ENCODE assay signal across 9 mouse cellular contexts in the genomic region with DNA sequence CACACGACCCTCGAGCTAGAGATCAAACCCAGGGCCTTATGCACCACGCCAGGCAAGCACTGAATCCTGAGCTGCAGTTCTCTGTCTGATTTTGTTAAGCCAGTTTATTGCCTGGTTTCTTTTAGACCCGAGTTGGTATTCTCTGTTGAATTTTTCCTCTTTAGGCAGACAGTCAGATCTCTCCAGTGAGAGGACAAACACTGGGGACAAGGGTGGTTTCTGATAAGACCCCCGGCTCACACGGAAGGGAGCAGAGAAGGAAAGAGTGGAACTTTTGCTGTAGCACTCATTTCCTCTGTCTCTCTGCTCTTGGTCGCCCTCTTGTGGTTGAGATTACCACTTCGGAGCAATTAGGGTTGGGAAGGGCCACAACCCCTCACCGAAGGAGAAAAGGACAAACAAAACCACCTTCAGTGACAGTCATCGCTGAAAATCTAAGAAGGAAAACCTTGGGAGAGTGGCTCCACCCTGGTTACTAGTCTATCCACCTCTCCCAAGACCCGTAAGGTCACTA. TPM values are rescaled to one million over a fixed set of nuclear protein-coding genes. Genes with fewer than 3 reads are reported as not detected.
A peak's percentile ranks its signal among the peaks of the same experiment; 100 is the strongest.
DNase-seq lines count a peak whose midpoint lies in the region; ATAC-seq and TF ChIP-seq lines count a peak whose summit lies in the region.
"Had no signal": no experiment of that assay in that cellular context is flagged by ENCODE, and none has a peak within 500 bp of the region (broad histone marks: within the 10 kb centered on the region; RNA-seq: fewer than 3 reads in every experiment).

No protein-coding gene starts in this region.

- H3K27ac ChIP-seq in thymus, adult 2 months (ENCODE audit: control insufficient read depth, insufficient read depth, low read length): no peak overlapping the region
- no peak overlapping the region for H3K27ac ChIP-seq in embryonic fibroblast, embryonic 13.5 days (ENCODE audit: insufficient read depth, low read length)
- no peak overlapping the region for H3K27ac ChIP-seq in intestine, embryonic 15.5 days
- no peak overlapping the region for H3K27ac ChIP-seq in liver, embryonic 14.5 days
- H3K27ac ChIP-seq: hindbrain, embryonic 15.5 days had no signal

- H3K4me2 ChIP-seq in intestine, embryonic 15.5 days (replicated peaks): 0 out of 2 replicates have a peak overlapping the region, but pooled peaks have one; percentile 31
- H3K4me2 ChIP-seq in liver, embryonic 14.5 days (ENCODE audit: low read depth): no peak overlapping the region
- H3K4me2 ChIP-seq: hindbrain, embryonic 15.5 days had no signal

- no peaks in the 10 kb centered on the region for H3K4me1 ChIP-seq in thymus, adult 2 months (replicated peaks; ENCODE audit: control insufficient read depth, insufficient read depth, low read length)
- H3K4me1 ChIP-seq in embryonic fibroblast, embryonic 13.5 days (ENCODE audit: control insufficient read depth, insufficient read depth, low read length): no peaks in the 10 kb centered on the region
- no peaks in the 10 kb centered on the region for H3K4me1 ChIP-seq in intestine, embryonic 15.5 days (replicated peaks)
- no peaks in the 10 kb centered on the region for H3K4me1 ChIP-seq in liver, embryonic 14.5 days (replicated peaks; ENCODE audit: control insufficient read depth in 2 of 2, insufficient read depth in 2 of 2, low read length in 1 of 2)
- H3K4me1 ChIP-seq: hindbrain, embryonic 15.5 days had no signal

- no peak overlapping the region for H3K9ac ChIP-seq in intestine, embryonic 15.5 days
- no peak overlapping the region for H3K9ac ChIP-seq in liver, embryonic 14.5 days (replicated peaks)
- H3K9ac ChIP-seq: hindbrain, embryonic 15.5 days had no signal

- H3K36me3 ChIP-seq in thymus, adult 2 months (ENCODE audit: control insufficient read depth, insufficient read depth, low read length): no peaks in the 10 kb centered on the region
- H3K36me3 ChIP-seq in intestine, embryonic 15.5 days: no peaks in the 10 kb centered on the region
- no peaks in the 10 kb centered on the region for H3K36me3 ChIP-seq in liver, embryonic 14.5 days (replicated peaks; ENCODE audit: control insufficient read depth, insufficient read depth, low read depth)
- H3K36me3 ChIP-seq: hindbrain, embryonic 15.5 days had no signal

- peak; percentile 45; the same call in 1 of the 2 replicates for ATAC-seq in intestine, embryonic 15.5 days
- ATAC-seq in liver, embryonic 14.5 days (ENCODE audit: insufficient read depth): no peak
- ATAC-seq in erythroid progenitor cell, adult 5-6 weeks (replicated peaks; ENCODE audit: low FRiP score, poor library complexity, severe bottlenecking): no peak; the same call in 1 of the 2 replicates

- H3K9me3 ChIP-seq in intestine, embryonic 15.5 days: no peaks in the 10 kb centered on the region
- H3K9me3 ChIP-seq in liver, embryonic 14.5 days (ENCODE audit: control insufficient read depth, low read length): no peaks in the 10 kb centered on the region
- H3K9me3 ChIP-seq: hindbrain, embryonic 15.5 days had no signal

- no peaks in the 10 kb centered on the region for H3K27me3 ChIP-seq in thymus, adult 2 months (ENCODE audit: control insufficient read depth, insufficient read depth, low read length)
- H3K27me3 ChIP-seq in intestine, embryonic 15.5 days (replicated peaks): peaks cover 16% of the 10 kb centered on the region
- peaks cover 4% of the 10 kb centered on the region; the same call in 1 of the 2 replicates for H3K27me3 ChIP-seq in liver, embryonic 14.5 days (ENCODE audit: control insufficient read depth, insufficient read depth, low read length)

- DNase-seq in thymus, adult 2 months: peak; percentile 73
- no peak for DNase-seq in thymus, adult 18-20 months
- DNase-seq in adrenal gland, postnatal 10 days: peak; percentile 81
- no peak for DNase-seq in liver, embryonic 14.5 days (ENCODE audit: low read depth in 3 of 3, low spot score in 3 of 3)
- peak; percentile 87 for DNase-seq in retina, embryonic 14.5 days (ENCODE audit: low spot score)

- TF ChIP-seq POLR2A in thymus, adult 2 months (IDR thresholded peaks at IDR 0.05; ENCODE audit: control insufficient read depth, extremely low read depth, insufficient read depth, low read length, poor library complexity): no peak
- TF ChIP-seq POLR2A in embryonic fibroblast, embryonic 13.5 days (IDR thresholded peaks at IDR 0.05; ENCODE audit: low read depth, low read length): no peak

- WGBS in thymus, adult 2 months: 13% methylated on average over 11 of the region's 11 CpGs
- 7% methylated on average over 11 of the region's 11 CpGs for WGBS in intestine, embryonic 15.5 days
- 5% methylated on average over 11 of the region's 11 CpGs for WGBS in liver, embryonic 14.5 days (ENCODE audit: insufficient replicate concordance)

- no peak for TF ChIP-seq EP300 in liver, embryonic 14.5 days (IDR thresholded peaks at IDR 0.05; ENCODE audit: low read depth)

- TF ChIP-seq CTCF in thymus, adult 2 months (IDR thresholded peaks at IDR 0.05; ENCODE audit: borderline replicate concordance, control insufficient read depth, extremely low read depth, insufficient read depth, low read length, poor library complexity): no peak
- TF ChIP-seq CTCF in embryonic fibroblast, embryonic 13.5 days (IDR thresholded peaks at IDR 0.05; ENCODE audit: borderline replicate concordance, insufficient read depth, low read length): peak; percentile 35; the same call in 1 of the 2 replicates
- peak; percentile 87 for TF ChIP-seq CTCF in liver, embryonic 14.5 days (IDR thresholded peaks at IDR 0.05; ENCODE audit: low read depth)

- H3K4me3 ChIP-seq in thymus, adult 2 months (ENCODE audit: control insufficient read depth, insufficient read depth, low read length): no peak overlapping the region
- H3K4me3 ChIP-seq in embryonic fibroblast, embryonic 13.5 days (ENCODE audit: insufficient read depth, low read length): no peak overlapping the region
- H3K4me3 ChIP-seq in intestine, embryonic 15.5 days (replicated peaks): no peak overlapping the region
- no peak overlapping the region for H3K4me3 ChIP-seq in liver, embryonic 14.5 days (ENCODE audit: insufficient read depth in 1 of 2, low read depth in 2 of 2, low read length in 2 of 2)
- H3K4me3 ChIP-seq: hindbrain, embryonic 15.5 days had no signal

RNA-seq across cellular contexts. Expression of a gene that starts 7.4 kb away (rescaled TPM):
- 0.35 and 0.36 TPM in 2 replicates for polyA plus RNA-seq in thymus, adult 2 months (2012; rRNA removed)
- not detected for total RNA-seq in adrenal gland, postnatal 10 days (2021)
- polyA plus RNA-seq in embryonic fibroblast, embryonic 13.5 days (2011; ENCODE audit: insufficient read length, low read depth, missing spikeins): not detected in 2 replicates
- 0.08 TPM in 1 of 2 replicates, not detected in the other for polyA plus RNA-seq in intestine, embryonic 15.5 days (2015; fragmentation: Nextera tagmentation; extraction: Ambion mirVana)
- polyA plus RNA-seq in liver, embryonic 14.5 days (2012; rRNA removed): 0.02 TPM in 1 of 2 replicates, not detected in the other
- not detected in 2 replicates for polyA plus RNA-seq in liver, embryonic 14.5 days (2014; fragmentation: Nextera tagmentation; extraction: Ambion mirVana)
- total RNA-seq in erythroid progenitor cell, adult 5-6 weeks (2015; ENCODE audit: low replicate concordance): not detected in 2 replicates
- not detected in 2 replicates for total RNA-seq in erythroid progenitor cell, adult 5-6 weeks (2017; ENCODE audit: low replicate concordance)
- polyA plus RNA-seq: hindbrain, embryonic 15.5 days had no signal

RNA-seq across cellular contexts. Expression of a gene that starts 12.2 kb away (rescaled TPM):
- 0.05 TPM in 1 of 2 replicates, not detected in the other for polyA plus RNA-seq in thymus, adult 2 months (2012; rRNA removed)
- total RNA-seq in adrenal gland, postnatal 10 days (2021): under 1 TPM in 1 of 2 experiments, not detected in 1; 0.15 TPM
- not detected in 2 replicates for polyA plus RNA-seq in embryonic fibroblast, embryonic 13.5 days (2011; ENCODE audit: insufficient read length, low read depth, missing spikeins)
- polyA plus RNA-seq in intestine, embryonic 15.5 days (2015; fragmentation: Nextera tagmentation; extraction: Ambion mirVana): 0.13 TPM in 1 of 2 replicates, not detected in the other
- not detected in 2 replicates for polyA plus RNA-seq in liver, embryonic 14.5 days (2012; rRNA removed)
- 0.08 TPM in 1 of 2 replicates, not detected in the other for polyA plus RNA-seq in liver, embryonic 14.5 days (2014; fragmentation: Nextera tagmentation; extraction: Ambion mirVana)
- total RNA-seq in erythroid progenitor cell, adult 5-6 weeks (2015; ENCODE audit: low replicate concordance): not detected in 2 replicates
- total RNA-seq in erythroid progenitor cell, adult 5-6 weeks (2017; ENCODE audit: low replicate concordance): not detected in 2 replicates

RNA-seq across cellular contexts. Expression of a gene that starts 25.4 kb away (rescaled TPM):
- 183 and 190 TPM in 2 replicates for polyA plus RNA-seq in thymus, adult 2 months (2012; rRNA removed)
- total RNA-seq in adrenal gland, postnatal 10 days (2021): 10 to 100 TPM; 89.1 to 93.1 TPM
- polyA plus RNA-seq in embryonic fibroblast, embryonic 13.5 days (2011; ENCODE audit: insufficient read length, low read depth, missing spikeins): 104 and 110 TPM in 2 replicates
- 84.2 and 86.4 TPM in 2 replicates for polyA plus RNA-seq in intestine, embryonic 15.5 days (2015; fragmentation: Nextera tagmentation; extraction: Ambion mirVana)
- polyA plus RNA-seq in liver, embryonic 14.5 days (2012; rRNA removed): 21.6 and 26.5 TPM in 2 replicates
- polyA plus RNA-seq in liver, embryonic 14.5 days (2014; fragmentation: Nextera tagmentation; extraction: Ambion mirVana): 42.6 and 44.2 TPM in 2 replicates
- 18.9 and 21.3 TPM in 2 replicates for total RNA-seq in erythroid progenitor cell, adult 5-6 weeks (2015; ENCODE audit: low replicate concordance)
- 13.2 and 15.1 TPM in 2 replicates for total RNA-seq in erythroid progenitor cell, adult 5-6 weeks (2017; ENCODE audit: low replicate concordance)

RNA-seq across cellular contexts. Expression of a gene that starts 39.2 kb away (rescaled TPM):
- polyA plus RNA-seq in thymus, adult 2 months (2012; rRNA removed): 0.08 and 0.23 TPM in 2 replicates
- not detected for total RNA-seq in adrenal gland, postnatal 10 days (2021)
- 0.84 and 2.0 TPM in 2 replicates for polyA plus RNA-seq in embryonic fibroblast, embryonic 13.5 days (2011; ENCODE audit: insufficient read length, low read depth, missing spikeins)
- not detected in 2 replicates for polyA plus RNA-seq in intestine, embryonic 15.5 days (2015; fragmentation: Nextera tagmentation; extraction: Ambion mirVana)
- polyA plus RNA-seq in liver, embryonic 14.5 days (2012; rRNA removed): not detected in 2 replicates
- polyA plus RNA-seq in liver, embryonic 14.5 days (2014; fragmentation: Nextera tagmentation; extraction: Ambion mirVana): not detected in 2 replicates
- not detected in 2 replicates for total RNA-seq in erythroid progenitor cell, adult 5-6 weeks (2015; ENCODE audit: low replicate concordance)
- not detected in 2 replicates for total RNA-seq in erythroid progenitor cell, adult 5-6 weeks (2017; ENCODE audit: low replicate concordance)
- polyA plus RNA-seq: hindbrain, embryonic 15.5 days had no signal

RNA-seq across cellular contexts. Expression of a gene that starts 44.6 kb away (rescaled TPM):
- 15.7 and 18.7 TPM in 2 replicates for polyA plus RNA-seq in thymus, adult 2 months (2012; rRNA removed)
- 10 to 100 TPM; 38.8 to 42.8 TPM for total RNA-seq in adrenal gland, postnatal 10 days (2021)
- polyA plus RNA-seq in embryonic fibroblast, embryonic 13.5 days (2011; ENCODE audit: insufficient read length, low read depth, missing spikeins): 61.8 and 65.6 TPM in 2 replicates
- polyA plus RNA-seq in intestine, embryonic 15.5 days (2015; fragmentation: Nextera tagmentation; extraction: Ambion mirVana): 90.4 and 98.4 TPM in 2 replicates
- 5.4 and 6.0 TPM in 2 replicates for polyA plus RNA-seq in liver, embryonic 14.5 days (2012; rRNA removed)
- polyA plus RNA-seq in liver, embryonic 14.5 days (2014; fragmentation: Nextera tagmentation; extraction: Ambion mirVana): 13.9 and 15.6 TPM in 2 replicates
- 4.3 and 5.0 TPM in 2 replicates for total RNA-seq in erythroid progenitor cell, adult 5-6 weeks (2015; ENCODE audit: low replicate concordance)
- total RNA-seq in erythroid progenitor cell, adult 5-6 weeks (2017; ENCODE audit: low replicate concordance): 3.6 and 4.1 TPM in 2 replicates

Comparison
In these comparisons a context has a peak if more than half of its experiments do, and no peak if none do; other contexts are left out.
1. DNase-seq: peak in thymus, adult 2 months (single experiment), adrenal gland, postnatal 10 days (single experiment) and retina, embryonic 14.5 days (single experiment); none in thymus, adult 18-20 months (0 of 2) and liver, embryonic 14.5 days (0 of 3).